Mouse (Mus musculus) midbrain, embryonic 11.5 days (tissue): ENCODE measurements at regions not wholly inside any gene's neighbourhood (a gene's known extent, or its start where the extent isn't known, plus 50 kb on each side); places are given as distances from the start of the nearest gene placed in this dataset.

Experiments used
- ATAC-seq: fragments of 200-750 bp; cut with Nextera tagmentation; 2 replicates; pipeline ENCODE4 v1.8.0; 2017; ENCODE audit warnings: moderate TSS enrichment, moderate library complexity; ENCODE audit not compliant: low FRiP score
- DNase-seq: peaks from one replicate; pipeline ENCODE4 v3.0.0; 2015; ENCODE audit warnings: low spot score; ENCODE audit errors: missing footprints
- H3K27ac ChIP-seq: fragments of 300-500 bp; sonication (generic); 2 replicates; pipeline ENCODE4 v1.5.1; 2014; ENCODE audit warnings: low read depth, low read length
- H3K27me3 ChIP-seq: fragments of 300-500 bp; sonication (generic); 2 replicates; pipeline ENCODE4 v1.6.1; 2014; ENCODE audit warnings: mild to moderate bottlenecking, low read length, moderate library complexity, mixed read lengths; ENCODE audit not compliant: control insufficient read depth, insufficient read depth
- H3K36me3 ChIP-seq: fragments of 300-500 bp; sonication (generic); 2 replicates; pipeline ENCODE4 v1.6.1; 2014; ENCODE audit warnings: mild to moderate bottlenecking, low read length, moderate library complexity, mixed read lengths; ENCODE audit not compliant: control insufficient read depth, insufficient read depth
- H3K4me1 ChIP-seq: fragments of 300-500 bp; sonication (generic); 2 replicates; pipeline ENCODE4 v1.6.1; 2014; ENCODE audit warnings: low read length; ENCODE audit not compliant: control insufficient read depth, insufficient read depth
- H3K4me2 ChIP-seq: fragments of 300-500 bp; sonication (generic); 2 replicates; pipeline ENCODE4 v1.6.1; 2014; ENCODE audit warnings: mild to moderate bottlenecking, moderate library complexity
- H3K4me3 ChIP-seq: fragments of 300-500 bp; sonication (generic); 2 replicates; pipeline ENCODE4 v1.5.1; 2014; ENCODE audit warnings: low read depth, low read length
- H3K9ac ChIP-seq: fragments of 300-500 bp; sonication (generic); 2 replicates; pipeline ENCODE4 v1.6.1; 2014; ENCODE audit warnings: low read length
- H3K9me3 ChIP-seq: fragments of 300-500 bp; sonication (generic); 2 replicates; pipeline ENCODE4 v1.6.1; 2016; ENCODE audit warnings: low read length; ENCODE audit not compliant: control insufficient read depth
- WGBS: fragments of 180-500 bp; shearing (Covaris S2); extraction: QIAGEN DNeasy Blood & Tissue Kit; methylation state at CpG from one replicate; pipeline ENCODE4 v1.1.7; 2014; 5-methylcytosine and 5-hydroxymethylcytosine counted together

DNA sequence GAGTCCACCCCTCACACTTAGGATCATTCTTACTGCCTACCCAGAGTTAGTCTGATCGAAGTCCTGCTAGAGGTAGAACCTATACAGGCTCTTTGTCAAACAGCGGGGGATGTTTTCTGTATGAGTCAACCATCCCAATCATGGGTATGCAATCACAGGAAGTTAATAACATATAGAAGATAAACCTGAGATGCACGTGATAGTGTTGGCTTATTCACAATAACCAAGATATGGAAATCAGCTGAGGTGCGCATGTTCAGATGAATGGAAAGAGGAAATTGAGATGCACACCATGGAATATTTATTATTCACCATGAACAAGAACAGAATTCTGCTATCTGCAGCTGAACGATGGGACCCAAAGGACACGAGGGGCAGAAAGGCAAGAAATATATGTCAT is 146.7 kb upstream of the Tgfbr2 start:
- H3K4me1 ChIP-seq = no peaks in the 10 kb centered on the region
- H3K4me2 ChIP-seq = no peak overlapping the region
- H3K27me3 ChIP-seq = no peaks in the 10 kb centered on the region
- H3K36me3 ChIP-seq = no peaks in the 10 kb centered on the region
- 93% methylated on average over 6 of the region's 6 CpGs for WGBS
- H3K27ac ChIP-seq = no peak overlapping the region
- no peaks in the 10 kb centered on the region for H3K9me3 ChIP-seq
- no peak overlapping the region for H3K9ac ChIP-seq
- ATAC-seq = no peak
- no peak for DNase-seq
- no peak overlapping the region for H3K4me3 ChIP-seq

GRCm38 (mm10) chr9:116319421-116319820 is 144.3 kb upstream of the Tgfbr2 start:
- Histone ChIP-seq H3K4me1 (no peaks in the 10 kb centered on the region), H3K27me3 (no peaks in the 10 kb centered on the region), H3K4me3 (no peak overlapping the region), H3K36me3 (no peaks in the 10 kb centered on the region), H3K4me2 (no peak overlapping the region), H3K9ac (no peak overlapping the region), H3K27ac (no peak overlapping the region), H3K9me3 (no peaks in the 10 kb centered on the region)
- WGBS = 77% methylated on average over 3 of the region's 3 CpGs
- ATAC-seq (no peak), DNase-seq (no peak)

GRCm38 (mm10) chr9:116316582-116317095 is 141.5 kb upstream of the Tgfbr2 start:
- 82% methylated on average over 4 of the region's 4 CpGs for WGBS
- H3K4me1 ChIP-seq = no peaks in the 10 kb centered on the region
- no peaks in the 10 kb centered on the region for H3K9me3 ChIP-seq
- no peaks in the 10 kb centered on the region for H3K27me3 ChIP-seq
- H3K4me3 ChIP-seq = no peak overlapping the region
- H3K36me3 ChIP-seq = no peaks in the 10 kb centered on the region
- H3K4me2 ChIP-seq = no peak overlapping the region
- H3K27ac ChIP-seq = no peak overlapping the region
- no peak for DNase-seq
- no peak overlapping the region for H3K9ac ChIP-seq
- no peak for ATAC-seq

- ATAC-seq = no peak
- H3K27me3 ChIP-seq = no peaks in the 10 kb centered on the region
- H3K4me2 ChIP-seq = no peak overlapping the region
- H3K27ac ChIP-seq = no peak overlapping the region
- DNase-seq = no peak
- no peaks in the 10 kb centered on the region for H3K9me3 ChIP-seq
- H3K4me3 ChIP-seq = no peak overlapping the region
- H3K36me3 ChIP-seq = no peaks in the 10 kb centered on the region
- no peaks in the 10 kb centered on the region for H3K4me1 ChIP-seq
- no peak overlapping the region for H3K9ac ChIP-seq
These were observed 139.6 kb upstream of the Tgfbr2 start for GRCm38 (mm10) chr9:116314803-116315202.

DNA sequence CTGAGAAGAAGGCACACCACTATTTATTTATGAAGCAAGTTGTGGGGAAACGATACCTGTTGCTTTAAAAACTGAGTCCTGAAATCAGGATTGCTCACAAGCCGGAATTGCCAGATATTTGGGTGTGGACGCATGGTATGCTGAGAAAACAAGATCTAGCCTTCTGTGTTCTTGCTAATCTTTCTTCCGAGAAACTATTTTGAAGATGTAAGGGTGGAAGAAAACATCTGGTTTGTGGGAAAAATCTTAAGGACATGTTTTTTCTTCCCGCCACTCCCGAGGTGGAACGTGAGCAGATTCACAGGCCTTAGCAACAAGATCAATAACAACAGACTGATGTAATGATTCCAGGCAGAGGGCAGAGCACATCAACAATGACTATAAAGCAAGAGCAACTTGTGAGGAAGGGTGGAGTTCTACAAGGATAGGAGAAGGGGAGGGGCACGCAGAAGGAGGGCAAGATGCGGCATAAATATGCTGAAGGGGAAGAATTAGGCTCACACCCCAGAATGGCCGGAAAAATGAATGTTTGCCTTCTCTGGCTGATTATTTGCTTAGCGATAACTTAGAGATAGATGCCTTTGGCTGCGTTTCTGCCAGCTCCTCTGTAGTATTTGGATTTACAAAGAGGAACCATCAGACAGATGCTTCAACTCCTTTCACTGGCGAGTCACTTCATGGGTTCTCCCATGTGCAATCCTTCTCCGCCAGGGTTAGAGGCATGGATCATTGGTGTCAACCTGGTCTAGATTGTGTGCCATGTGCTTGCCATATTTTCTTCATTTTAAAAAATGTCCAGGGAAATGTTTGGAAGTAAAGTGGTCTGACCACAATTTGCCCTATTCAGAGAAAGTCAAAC is 139.0 kb upstream of the Tgfbr2 start:
- Histone ChIP-seq H3K4me2 (no peak overlapping the region), H3K4me1 (no peaks in the 10 kb centered on the region), H3K9me3 (no peaks in the 10 kb centered on the region), H3K27ac (no peak overlapping the region), H3K36me3 (no peaks in the 10 kb centered on the region), H3K9ac (no peak overlapping the region), H3K4me3 (no peak overlapping the region), H3K27me3 (no peaks in the 10 kb centered on the region)
- ATAC-seq (no peak), DNase-seq (no peak)
- WGBS = 88% methylated on average over 14 of the region's 14 CpGs

- H3K27me3 ChIP-seq = no peaks in the 10 kb centered on the region
- no peak overlapping the region for H3K4me2 ChIP-seq
- no peak for DNase-seq
- no peaks in the 10 kb centered on the region for H3K36me3 ChIP-seq
- H3K4me3 ChIP-seq = no peak overlapping the region
- no peak overlapping the region for H3K27ac ChIP-seq
- no peaks in the 10 kb centered on the region for H3K9me3 ChIP-seq
- no peaks in the 10 kb centered on the region for H3K4me1 ChIP-seq
- H3K9ac ChIP-seq = no peak overlapping the region
- no peak for ATAC-seq
- 76% methylated on average over 3 of the region's 3 CpGs for WGBS
These were observed 136.2 kb upstream of the Tgfbr2 start for GRCm38 (mm10) chr9:116311364-116311763.

DNA sequence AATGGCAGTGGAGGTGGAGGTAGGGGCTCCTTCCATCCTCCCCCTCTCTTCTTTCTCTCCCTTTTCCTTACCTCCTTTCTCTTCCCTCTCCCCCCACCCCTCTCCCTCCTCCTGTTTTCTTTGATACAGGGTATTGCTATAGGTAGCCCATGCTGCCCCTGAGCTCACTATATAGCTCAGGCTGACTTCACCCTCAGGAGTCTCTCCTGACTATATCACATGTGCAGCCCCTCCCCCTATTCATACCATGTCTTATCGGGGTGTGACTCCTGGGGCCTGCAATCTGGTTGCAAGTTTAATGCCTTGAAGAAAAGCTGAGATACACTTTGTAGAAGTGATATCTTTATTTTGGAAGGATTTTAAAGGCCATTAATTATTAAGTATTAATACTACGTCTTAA is 126.4 kb upstream of the Tgfbr2 start:
- H3K4me2 ChIP-seq = no peak overlapping the region
- 87% methylated on average over 2 of the region's 2 CpGs for WGBS

GRCm38 (mm10) chr9:116298791-116299190 is 123.6 kb upstream of the Tgfbr2 start:
- H3K36me3 ChIP-seq = no peaks in the 10 kb centered on the region
- no peak overlapping the region for H3K4me3 ChIP-seq
- H3K4me1 ChIP-seq = no peaks in the 10 kb centered on the region
- DNase-seq (no peak), ATAC-seq (no peak)
- no peaks in the 10 kb centered on the region for H3K27me3 ChIP-seq
- H3K9me3 ChIP-seq = no peaks in the 10 kb centered on the region
- 59% methylated on average over 4 of the region's 4 CpGs for WGBS
- H3K4me2 ChIP-seq = no peak overlapping the region
- no peak overlapping the region for H3K27ac ChIP-seq
- H3K9ac ChIP-seq = no peak overlapping the region

More for the DNA sequence above, 126.4 kb upstream of the Tgfbr2 start:
- Histone ChIP-seq H3K4me3 (no peak overlapping the region), H3K27ac (no peak overlapping the region), H3K4me1 (no peaks in the 10 kb centered on the region), H3K27me3 (no peaks in the 10 kb centered on the region), H3K9ac (no peak overlapping the region), H3K36me3 (no peaks in the 10 kb centered on the region), H3K9me3 (no peaks in the 10 kb centered on the region)
- no peak for DNase-seq
- ATAC-seq = no peak

DNA sequence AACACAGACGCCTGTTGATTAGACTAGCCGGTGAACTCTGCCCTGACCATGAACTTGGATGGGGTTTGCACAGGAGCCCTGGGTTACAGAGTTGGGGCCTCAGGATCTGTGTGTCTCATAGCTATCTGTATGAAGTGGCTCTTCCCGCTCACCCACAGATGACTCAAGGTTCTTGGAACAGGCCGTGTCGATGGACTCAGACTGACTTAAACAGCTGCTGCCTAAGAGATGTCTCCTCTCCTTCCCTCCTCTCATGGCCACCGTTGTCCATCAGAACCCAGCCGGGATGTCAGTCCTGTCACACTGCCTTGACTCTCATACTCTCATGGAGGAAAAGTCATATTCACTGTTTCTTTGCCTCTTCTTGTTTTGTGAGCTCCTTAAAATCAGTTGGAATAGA is 121.2 kb upstream of the Tgfbr2 start:
- DNase-seq (no peak), ATAC-seq (no peak)
- Histone ChIP-seq H3K9ac (no peak overlapping the region), H3K36me3 (no peaks in the 10 kb centered on the region), H3K4me3 (no peak overlapping the region), H3K27me3 (no peaks in the 10 kb centered on the region), H3K4me2 (no peak overlapping the region), H3K4me1 (no peaks in the 10 kb centered on the region), H3K9me3 (no peaks in the 10 kb centered on the region), H3K27ac (no peak overlapping the region)
- WGBS = 92% methylated on average over 7 of the region's 7 CpGs
